Mouse (Mus musculus): Measurements from ENCODE around the gene Gnao1.

The Gnao1 gene

DNA sequence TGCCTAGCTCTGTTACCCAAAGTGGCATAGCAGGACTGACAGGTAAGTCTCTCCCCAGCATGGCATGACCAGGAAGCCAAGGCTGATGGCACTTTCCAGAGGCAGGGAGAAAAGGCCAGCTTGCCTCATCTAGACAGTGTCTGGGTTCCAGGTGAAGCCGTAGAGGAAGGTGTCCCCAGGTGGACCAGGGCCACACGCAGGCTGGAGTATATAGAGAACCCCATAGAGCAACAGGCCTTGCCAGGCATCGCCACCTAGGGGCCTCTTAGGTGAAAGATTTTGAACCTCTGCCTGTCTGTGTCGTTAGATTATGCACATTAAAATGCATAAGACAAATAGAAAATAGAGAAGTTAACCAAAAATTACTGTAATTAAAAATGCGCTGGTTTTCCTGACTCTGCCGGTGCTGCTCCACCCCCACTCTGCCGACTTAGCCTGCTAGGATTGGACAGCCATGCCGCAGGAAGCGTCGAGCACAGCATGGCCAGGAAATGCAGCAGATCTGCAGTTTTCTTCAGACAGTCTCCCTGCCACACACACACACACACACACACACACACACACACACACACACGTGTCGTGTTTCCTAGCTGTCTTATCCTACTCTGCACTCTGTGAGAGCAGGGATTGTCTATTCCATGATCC, 34.2 kb downstream of the Gnao1 start:
- 12% methylated on average over 12 of the region's 12 CpGs for WGBS

DNA sequence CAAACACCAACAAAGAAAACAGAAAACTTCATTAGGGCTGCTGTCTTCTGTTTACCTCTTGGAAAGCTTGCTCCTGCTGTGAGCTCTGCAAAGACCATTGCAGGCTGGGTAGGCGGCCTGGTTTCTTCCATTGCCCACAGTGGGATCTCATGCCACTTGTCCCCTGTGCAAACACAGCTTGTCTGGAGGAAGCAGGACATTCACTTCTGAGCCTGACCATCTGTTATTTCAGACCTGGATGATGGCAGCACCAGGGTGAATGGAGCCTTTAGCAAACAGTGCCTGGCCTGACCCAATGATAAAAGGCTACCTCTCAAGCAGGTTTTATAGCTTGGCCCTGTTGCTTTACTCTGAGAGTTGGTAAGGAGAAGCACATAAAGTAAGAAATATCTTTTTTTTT, 35.4 kb downstream of the Gnao1 start:
- 66% methylated on average over 1 of the region's 1 CpGs for WGBS

DNA sequence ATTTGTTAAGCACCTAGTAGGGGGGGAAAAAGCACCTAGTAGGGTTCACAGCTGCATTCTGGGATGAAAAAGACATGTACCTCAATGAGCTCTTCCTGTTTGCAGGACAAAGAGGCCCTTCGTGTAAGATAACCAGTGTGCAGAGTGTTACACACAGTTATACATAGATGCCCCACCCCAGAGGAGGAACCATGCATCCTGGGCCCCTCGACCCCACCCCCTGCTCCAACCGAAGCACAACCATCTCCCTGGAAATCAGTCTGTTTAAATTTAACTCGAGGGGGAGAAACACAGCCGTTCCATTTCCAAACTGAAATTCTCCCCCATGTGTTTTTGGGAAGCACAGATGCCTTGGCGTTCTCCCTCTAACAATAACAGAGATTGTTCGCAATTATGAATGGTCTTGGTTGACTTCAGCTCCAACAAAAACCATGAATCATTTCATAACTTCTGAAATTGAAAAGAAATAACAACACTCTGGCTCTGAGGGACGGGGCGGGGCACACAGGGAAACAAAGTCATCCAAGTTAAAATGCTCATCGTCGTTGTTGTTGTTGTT, 42.4 kb downstream of the Gnao1 start:
- WGBS, result 35% methylated on average over 11 of the region's 11 CpGs

DNA sequence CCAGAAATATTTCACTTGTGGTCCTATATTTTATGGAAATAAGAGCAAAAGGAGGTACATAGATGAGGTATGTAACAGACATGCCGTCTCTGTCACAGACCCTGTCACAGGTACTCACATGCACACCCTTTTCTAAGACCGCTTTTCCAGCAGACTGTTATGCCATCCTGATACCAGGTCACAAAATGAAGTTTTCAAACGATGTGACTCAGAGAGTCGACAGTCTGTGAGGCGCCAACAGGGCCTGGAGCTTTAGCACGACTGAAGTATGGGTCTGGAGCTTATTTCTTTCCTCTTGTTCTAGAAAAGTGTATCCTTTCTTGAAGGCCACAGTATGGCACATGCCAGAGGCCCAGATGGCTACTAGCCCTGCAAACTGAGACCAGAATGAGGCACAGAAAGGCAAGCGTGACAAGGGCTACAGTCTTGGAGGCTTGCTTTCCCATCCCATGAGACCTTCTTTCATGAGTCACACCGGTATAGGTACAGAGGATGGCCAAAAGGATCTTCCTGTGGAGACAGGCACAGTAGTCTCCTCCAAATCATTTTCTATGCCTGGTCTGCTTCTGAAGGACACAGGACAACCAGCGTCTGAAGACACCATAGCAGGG, 43.2 kb downstream of the Gnao1 start:
- WGBS, result 54% methylated on average over 9 of the region's 9 CpGs

DNA sequence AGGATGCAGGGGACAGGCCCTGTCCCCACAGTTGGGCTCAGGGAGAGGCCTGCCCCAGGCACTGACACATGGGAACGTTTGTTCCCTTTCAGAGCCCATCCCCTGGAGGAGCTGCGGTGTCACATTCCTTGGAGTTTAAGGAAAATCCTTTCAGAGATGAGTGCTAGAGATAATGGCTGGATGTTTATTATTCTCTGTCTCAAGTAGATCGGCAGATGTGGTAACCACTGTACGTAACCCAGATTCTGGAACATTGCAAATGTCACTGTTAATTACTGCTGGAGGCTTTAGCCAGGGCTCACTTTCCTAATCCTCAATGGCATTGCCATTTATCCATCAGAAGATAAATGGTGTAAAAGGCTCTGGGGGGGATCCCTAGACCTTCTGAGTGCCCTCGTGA, 44.9 kb downstream of the Gnao1 start:
- 53% methylated on average over 5 of the region's 5 CpGs for WGBS

DNA sequence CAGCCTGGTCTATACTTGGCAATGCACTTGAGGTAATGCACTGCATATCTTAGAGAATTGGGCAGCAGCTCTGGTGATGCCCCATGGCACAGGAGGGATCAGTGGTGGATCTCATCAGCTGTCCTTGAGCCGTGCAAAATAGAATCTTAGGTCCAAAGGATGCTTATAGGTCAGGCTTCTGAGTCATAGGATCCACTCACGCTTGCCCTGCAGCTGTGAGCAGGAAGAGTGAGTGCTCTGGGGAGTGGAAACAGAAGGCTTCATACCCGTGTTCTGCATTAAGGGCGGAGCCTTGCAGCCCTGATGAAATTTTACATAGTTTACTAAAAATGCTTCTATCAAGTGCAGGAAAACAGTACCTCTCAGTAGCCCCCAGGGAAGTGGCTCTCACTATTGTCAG, 45.5 kb downstream of the Gnao1 start:
- 35% methylated on average over 4 of the region's 4 CpGs for WGBS

DNA sequence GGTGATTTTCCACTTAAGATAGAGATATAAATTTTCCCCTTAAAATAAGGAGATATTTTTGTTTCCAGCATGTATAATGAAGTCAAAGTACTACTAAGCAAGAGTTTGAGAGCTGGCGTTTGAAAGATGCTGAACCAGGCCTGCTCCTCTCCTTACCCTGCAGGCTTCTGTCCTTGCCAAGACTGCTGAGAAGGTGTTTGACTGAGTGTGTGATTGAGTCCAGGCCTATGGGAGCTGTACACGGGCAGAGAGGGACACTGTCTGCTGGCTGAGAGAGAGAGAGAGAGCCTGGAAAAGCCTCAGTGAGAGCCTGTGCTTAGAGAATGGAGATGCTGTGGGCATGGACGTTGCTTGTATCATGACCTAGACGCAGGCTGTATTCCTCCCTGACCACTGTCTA, 47.4 kb downstream of the Gnao1 start:
- 42% methylated on average over 4 of the region's 4 CpGs for WGBS

DNA sequence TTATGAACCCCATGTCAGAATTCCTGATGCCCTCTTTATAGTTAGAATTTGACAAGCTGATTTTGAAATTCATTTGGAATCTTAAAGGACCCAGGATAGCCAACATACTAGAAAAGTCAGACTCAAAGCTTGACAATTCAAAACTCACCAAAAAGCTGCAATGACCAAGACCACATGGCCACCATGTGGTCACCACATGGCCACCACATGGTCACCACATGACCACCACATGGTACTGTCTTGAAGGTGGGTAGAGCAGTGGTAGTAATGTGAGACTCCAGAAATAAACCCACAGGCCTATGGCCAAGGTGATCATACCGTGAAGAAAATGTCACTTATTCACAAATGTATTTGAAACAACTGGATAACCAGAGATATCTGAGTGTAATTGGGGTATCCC, 48.5 kb downstream of the Gnao1 start:
- WGBS, result 69% methylated on average over 1 of the region's 1 CpGs

DNA sequence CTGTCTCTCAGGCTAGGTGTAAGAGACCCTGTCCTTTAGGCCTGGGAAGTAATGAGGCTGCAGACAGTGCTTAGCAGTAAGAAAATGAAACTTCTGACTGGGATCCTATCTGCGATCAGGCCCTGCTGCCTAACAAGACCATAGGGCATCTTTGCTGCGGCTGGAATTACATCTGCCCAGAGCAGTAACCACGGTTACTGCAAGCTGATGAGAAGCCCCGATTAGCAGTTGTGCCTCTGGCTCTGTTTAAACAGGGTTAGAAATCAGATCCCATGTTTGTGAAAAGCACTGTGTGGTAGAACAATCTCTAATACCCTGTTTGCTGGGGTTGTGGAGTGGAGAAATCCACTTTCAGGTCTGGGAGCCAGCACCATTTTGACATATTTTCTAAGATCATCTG, 50.3 kb downstream of the Gnao1 start:
- WGBS, result 40% methylated on average over 4 of the region's 4 CpGs

DNA sequence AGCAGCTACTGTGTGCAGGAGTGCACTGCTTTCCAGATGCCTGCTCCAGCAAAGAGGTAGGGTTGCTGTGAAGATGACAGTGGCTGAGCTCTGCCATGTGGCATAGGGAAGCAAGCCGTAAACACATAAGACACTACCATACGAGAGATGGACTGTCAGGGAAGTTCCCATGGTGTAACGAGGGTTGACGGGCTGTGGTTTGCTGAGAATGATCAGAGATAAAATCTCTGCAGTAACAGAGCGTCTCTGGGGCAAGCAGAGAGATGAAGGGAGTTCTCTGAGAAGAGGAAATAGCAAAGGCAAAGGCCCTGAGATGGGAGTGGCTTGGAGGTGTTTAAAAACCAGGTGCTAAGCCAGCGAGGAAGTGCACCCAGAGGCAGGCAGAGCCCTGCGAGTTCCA, 54.3 kb downstream of the Gnao1 start:
- WGBS, result 68% methylated on average over 7 of the region's 7 CpGs

DNA sequence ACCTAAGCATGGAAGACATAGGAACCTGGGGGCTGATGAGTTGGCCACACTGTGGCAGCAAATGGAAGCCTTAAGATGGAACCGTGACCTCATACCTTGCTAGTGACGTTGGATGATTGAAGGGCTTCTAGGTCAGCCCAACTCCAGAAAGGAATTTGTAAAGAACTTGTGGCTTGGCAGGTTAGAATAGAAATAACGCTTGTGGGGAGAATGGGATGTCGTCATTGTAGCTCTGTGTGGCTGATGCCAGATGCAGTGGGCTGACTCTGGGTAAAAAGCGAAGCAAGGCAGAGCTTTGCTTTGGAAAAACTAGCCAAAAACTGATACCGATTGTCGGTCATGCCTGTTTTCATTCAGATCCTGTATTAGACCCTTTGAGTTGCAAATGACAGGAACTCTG, 56.5 kb downstream of the Gnao1 start:
- 31% methylated on average over 7 of the region's 7 CpGs for WGBS

DNA sequence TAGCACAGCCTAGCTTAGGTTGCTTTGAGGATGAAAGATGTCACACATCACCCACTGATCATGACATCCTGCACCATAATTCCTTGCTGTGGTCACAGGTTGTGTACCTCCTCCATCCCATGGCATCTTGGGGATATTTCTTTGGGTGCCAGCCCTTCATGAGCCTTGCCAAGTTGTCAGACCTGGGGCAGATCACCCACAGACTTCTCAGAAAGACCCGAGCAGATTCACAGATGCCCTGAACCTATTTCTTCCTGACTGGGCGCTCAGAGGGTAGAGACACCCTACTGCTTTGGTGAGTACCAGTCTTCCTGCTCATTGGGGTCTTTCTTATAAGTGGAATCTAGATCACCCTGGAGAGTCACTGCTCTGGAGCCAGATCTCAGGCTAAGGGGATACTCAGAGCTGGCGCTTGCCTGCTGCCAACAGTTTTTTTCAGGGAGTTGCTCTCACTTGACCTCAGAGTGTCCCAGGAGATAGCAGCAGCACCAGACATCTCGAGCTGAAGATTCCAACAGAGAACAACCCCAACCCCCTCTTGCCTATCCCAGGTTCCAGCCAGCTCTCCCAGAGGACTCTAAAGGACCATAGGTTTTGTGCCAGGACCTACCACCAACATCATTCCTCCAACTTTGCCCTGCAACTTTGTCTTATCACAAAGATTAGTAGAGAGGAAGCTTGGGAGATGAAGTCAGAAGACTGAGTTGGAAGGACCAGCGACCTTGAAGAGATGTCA, 58.9 kb downstream of the Gnao1 start:
- 73% methylated on average over 5 of the region's 5 CpGs for WGBS

DNA sequence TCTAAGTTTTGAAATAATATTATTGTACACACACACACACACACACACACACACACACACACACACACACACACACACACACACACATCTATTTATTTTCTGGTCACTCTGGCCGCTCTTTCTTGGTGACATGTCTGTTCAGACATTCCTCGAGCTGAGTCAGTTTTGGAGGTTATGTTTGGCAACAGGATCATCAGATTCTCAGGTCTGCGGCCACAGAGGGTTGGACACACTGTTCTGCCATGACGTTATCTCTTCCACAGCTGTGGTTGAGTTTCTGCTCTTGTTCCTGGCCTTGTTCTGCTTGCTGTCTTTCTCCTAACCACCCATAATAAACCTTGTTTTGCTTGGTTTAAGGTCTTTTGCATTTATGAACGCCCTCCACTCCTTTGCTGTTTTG, 61.5 kb downstream of the Gnao1 start:
- WGBS, result 63% methylated on average over 5 of the region's 5 CpGs

DNA sequence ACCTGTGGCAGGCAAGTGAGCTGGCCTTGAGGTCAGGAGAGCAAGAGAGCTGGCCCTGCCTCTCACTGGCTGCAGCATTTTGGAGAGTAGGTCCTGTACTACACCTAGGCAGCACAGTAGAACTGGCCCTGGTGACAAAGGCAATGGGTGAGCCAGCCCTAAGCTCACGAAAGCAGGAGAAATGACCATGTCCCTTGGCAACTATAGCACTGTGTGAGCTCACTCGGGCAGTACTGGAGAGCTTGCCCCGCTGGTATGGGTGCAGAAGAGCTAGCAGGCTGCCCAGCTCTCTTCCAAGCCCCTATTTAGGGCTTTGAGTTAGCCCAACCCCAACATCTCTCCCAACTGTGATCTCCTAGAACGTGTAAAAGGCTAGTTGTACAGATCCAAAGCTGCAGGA, 68.6 kb downstream of the Gnao1 start:
- 59% methylated on average over 4 of the region's 4 CpGs for WGBS

DNA sequence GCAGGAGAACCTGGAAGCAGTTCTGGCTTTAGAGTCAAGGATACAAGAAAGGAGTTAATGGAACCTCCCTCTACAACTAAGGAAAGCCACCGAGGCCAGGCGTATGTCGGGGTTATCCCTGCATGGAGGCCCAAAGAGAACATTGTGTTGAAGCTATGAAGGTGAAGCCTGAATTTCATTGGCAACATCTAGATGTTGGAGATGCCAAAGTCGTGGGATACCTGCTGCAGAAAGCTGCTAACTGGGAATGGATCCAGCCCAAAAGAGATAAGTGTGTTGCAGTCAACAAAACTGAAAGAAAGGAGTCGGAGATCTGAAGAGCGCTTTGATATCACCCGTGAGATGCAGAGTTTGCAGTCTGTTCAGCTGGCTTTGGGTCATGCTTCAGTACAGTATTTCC, 70.2 kb downstream of the Gnao1 start:
- WGBS, result 46% methylated on average over 7 of the region's 7 CpGs

DNA sequence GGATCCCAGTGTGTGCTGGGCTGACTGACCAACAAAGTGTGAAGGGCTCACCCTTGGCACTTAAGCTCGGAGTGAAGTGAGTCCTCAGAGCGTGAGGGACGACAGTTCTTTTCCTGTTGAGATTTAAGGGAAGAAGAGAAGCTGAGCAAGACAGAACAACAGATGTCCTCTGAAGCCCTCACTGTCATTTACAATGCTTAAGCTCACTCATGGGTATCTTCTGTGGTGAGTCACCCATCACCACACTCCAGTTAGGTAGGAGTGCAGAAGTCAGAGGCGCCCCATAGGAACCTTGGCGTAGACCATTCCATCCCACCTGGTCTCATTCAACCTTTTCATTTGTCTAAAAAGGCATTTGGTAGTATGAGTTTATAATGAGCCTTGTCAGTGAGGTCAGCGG, 71.6 kb downstream of the Gnao1 start:
- 55% methylated on average over 6 of the region's 6 CpGs for WGBS

DNA sequence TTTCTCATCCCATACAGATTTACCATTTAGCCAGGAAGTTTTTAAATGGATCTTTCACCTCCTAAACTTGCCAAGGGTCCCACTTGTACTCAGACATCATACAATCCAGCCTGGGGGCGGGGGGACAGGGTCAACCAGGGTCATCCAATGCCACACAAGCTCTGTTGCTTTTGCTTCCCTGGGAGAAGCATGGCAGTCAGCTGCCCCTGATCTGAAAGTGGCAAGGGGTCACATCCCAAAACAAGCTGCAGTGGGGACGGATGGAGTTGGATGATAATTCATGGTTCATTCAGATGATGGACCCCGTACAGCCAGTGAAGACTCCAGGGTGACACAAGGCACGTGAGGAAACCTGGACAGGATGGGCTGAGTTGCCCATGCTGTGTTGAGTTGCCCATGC, 74.0 kb downstream of the Gnao1 start:
- WGBS, result 78% methylated on average over 4 of the region's 4 CpGs

DNA sequence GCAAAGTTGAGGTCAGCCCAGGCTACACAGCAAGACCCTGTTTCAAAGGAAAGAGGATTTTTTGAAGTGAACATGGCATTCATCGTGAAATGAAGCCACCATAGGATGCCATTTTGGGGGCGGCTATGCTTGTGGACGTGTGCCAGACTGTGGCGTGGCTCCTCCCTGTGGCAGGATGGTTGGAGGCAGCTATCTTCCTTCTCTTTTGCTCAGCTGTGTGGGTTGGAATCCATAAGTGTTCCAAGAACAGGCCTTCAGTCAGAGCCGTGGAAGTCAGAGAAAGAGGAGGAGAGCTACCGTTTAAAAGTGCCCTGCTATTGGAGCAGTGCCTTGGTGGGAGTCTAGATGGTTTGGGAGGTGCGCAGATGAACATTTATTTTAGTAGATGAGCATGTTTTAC, 74.5 kb downstream of the Gnao1 start:
- 23% methylated on average over 7 of the region's 7 CpGs for WGBS

DNA sequence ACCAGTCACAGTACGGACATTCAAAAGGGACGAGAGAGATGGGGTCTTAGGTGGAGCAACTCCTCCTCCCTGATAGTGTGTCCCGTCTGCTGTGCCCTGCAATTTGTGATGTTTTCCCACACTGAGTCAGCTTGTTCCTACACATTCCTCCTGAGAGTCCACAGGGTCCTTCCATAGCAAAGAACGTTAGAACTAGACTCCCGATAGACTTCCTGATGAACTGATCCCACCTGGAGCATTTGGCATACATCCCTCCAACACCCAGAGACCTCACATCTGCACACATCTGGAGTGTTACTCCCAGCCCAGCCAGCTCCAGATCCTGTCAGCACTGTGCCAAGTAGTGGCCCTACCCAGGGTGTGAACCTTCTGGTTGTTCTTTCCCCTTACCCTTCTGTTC, 76.4 kb downstream of the Gnao1 start:
- WGBS, result 57% methylated on average over 5 of the region's 5 CpGs

DNA sequence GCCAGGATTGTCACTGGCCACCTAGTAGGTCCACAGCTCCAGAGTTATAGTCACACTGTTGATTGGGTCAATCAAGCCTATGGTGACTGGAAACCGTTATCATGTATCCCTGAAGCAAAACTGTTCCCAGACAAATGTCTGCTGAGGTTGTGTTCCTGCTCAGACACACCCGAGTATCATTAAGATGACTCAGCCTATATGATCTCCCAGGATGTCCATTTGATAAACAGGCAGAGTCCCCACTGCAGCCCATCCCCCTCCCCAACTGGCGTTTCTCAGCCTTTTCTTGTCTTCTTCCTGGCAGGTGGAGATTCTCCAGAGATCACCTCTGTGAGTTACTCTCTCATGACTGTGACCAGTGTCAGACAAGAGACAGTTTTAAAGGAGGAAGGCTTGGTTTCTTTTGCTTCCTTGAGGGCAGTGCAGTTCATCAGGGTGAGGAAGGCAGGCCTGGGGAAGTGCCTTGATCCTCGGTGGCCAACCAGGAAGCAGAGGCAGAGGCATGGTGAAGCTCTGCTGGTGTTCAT, 78.4 kb downstream of the Gnao1 start:
- 46% methylated on average over 4 of the region's 4 CpGs for WGBS

DNA sequence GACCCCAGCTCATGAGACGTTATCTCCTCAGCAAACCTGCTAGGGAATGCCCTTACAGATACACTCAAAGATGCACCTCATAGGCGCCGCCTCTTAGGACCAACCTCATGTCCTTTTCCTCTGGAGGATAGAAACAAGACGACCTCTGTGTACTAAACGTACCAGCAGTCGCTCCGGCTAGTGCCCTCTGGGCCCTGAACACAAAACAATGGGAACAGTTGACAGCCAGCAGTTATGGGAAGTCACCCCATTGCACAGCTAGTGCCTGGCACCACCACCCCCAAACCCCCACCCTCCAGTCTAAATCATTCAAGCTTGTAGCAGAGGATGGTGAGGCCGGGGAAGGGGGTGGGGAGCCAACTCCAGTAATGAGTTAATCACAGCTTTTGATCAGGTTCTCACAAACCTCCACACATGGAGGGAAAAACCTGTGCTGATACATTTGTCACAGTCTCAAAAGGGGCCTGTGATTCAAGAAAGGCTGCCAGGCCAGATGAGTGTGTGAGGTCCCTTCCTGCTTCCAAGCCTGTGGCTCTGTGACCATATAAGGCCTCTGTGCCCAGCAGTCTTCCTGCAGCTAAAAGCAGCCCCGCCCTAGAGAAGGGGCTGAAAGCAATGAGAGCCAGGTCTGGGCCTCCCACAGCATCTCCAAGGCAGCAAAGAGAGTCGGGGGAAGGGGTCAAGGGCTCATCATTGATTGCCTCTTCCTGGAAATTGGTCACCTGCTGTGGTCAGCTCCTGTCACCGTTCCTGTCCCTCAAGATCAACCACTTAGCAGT, 79.1 kb downstream of the Gnao1 start:
- WGBS, result 38% methylated on average over 11 of the region's 11 CpGs

DNA sequence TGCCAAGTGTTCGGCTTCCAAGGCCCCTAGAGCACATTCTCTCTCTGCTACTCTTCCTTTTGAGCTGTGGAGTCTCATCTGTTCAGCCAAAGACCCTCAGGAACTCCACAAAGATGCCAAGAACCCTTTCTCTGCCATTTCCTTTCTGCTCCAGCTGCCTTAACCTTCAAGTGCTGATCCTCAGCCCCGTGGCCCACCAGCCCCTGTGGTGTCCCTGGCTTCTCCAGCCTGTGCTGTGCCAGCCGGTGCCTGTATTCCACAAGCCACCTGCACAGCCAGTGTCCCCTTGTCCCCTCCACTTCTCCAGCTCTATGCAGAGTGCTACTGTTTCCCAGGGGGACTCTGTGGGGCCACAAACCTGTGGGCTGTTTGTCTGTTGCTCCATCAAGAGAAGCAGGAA, 83.8 kb downstream of the Gnao1 start:
- WGBS, result 54% methylated on average over 3 of the region's 3 CpGs
